Mouse (Mus musculus) activated CD4-positive, CD25-positive, alpha-beta regulatory T cell, adult 4 months (primary cell): Measurements from ENCODE around the gene Mpzl2. TPM values are rescaled to one million over a fixed set of nuclear protein-coding genes. Genes with fewer than 3 reads are reported as not detected.
A peak's percentile ranks its signal among the peaks of the same experiment; 100 is the strongest.

ENCODE experiments used
- ATAC-seq: one replicate; pipeline ENCODE4 v1.8.0; 2017
- polyA plus RNA-seq, 2 experiments: library from polyadenylated mRNA; unstranded; fragments of 100-300 nt; shearing (Covaris generic); gene quantifications; one replicate each; pipeline ENCODE4 v1.2.1; 2017

The Mpzl2 gene
- polyA plus RNA-seq: not detected

DNA sequence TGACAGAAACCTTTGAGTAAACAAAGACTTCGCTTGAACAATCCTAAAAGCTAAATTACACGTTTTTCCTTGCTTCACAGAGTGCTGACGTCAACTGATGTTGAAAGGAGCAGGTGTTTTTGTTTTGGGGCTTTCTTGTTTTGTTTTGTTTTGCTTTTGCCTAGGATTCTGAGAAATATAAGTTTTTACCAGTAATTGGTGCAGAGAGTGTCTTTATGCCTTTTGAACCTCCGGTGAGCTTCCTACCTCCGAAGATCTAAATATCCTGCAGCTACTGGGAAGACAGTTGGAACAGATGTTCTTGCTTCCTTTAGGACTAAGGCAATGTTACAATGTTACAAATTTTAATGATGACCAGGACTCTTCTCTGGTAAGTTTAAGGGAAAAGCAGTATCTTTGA lies at the start of gene Mpzl2:
Mpzl2 (plus strand) TSS at position 301 of the 400 bp plus-strand sequence.
- ATAC-seq: no peak

DNA sequence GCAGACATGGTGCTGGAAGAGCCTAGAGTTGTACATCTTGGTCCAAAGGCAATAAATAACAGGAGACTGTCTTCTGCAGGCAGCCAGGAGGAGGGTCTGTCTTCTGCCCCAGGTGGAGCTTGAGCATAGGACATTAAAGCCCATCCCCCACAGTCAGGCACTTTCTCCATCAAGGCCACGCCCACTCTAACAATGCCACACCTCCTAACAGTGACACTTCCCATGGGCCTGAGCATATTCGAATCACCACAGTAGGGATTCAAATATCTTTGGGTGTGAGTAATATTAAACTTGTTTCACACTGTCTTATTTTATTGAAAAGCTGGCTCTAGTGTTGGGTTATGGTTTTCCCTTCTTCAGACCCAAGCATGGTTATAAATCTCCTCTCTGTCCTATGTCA lies 47.8 kb upstream of the Mpzl2 start:
- ATAC-seq: no peak

DNA sequence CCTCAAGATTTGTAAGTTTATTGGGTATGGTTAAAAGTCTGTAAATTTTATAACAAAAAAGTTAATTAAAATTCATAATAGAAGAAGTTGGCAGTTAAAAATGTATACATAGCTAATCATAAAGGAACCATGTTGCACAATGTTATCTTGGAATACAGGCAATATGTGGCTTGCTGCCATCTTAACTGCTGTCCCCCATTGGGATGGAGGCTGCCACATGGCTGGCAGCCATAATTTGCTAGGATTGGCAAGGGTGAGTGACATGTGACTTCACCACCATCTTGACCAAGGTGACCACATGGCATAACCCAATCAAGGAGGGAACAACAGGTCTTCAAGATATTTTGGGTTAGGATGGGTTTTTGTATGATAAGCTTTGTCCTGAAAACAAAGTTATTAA lies 47.3 kb upstream of the Mpzl2 start:
- ATAC-seq: no peak

DNA sequence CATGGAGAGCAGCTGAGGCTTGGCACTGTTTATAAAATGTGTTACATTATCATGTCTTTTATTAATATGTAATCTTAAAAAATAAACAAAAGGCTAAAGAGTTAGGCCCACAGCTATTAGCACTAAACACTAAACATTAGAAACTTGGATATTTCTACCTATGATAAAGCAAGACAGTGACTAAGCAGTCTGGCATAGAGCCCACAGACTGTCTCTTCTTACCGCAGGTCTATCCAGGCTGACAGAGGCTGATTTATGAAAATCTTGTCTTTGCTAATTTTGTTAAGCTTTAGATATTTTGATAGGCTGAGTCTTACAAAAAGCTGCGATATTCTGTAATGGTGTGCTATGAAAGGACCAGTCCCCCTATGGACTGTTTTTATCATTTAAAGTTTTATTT lies 46.3 kb upstream of the Mpzl2 start:
- ATAC-seq: no peak

DNA sequence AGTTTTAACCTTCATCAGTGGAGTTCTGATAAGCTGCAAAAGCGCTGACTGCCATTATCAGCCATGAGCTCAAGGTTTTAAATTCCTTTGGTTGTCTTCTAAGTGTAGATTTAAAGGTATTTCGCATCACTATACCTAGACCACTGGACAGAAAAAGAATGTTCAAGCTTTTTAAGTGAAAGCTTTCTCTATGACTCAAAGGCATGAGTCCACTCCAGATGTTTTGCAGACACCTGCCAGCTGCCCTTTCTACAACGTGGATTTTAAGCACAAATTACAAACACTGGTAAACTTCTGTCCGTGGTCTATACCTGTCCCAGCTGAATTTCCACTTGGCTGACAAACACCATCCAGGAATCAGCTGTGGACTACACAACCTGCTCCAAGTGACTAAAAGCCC lies 44.6 kb upstream of the Mpzl2 start:
- ATAC-seq: no peak

DNA sequence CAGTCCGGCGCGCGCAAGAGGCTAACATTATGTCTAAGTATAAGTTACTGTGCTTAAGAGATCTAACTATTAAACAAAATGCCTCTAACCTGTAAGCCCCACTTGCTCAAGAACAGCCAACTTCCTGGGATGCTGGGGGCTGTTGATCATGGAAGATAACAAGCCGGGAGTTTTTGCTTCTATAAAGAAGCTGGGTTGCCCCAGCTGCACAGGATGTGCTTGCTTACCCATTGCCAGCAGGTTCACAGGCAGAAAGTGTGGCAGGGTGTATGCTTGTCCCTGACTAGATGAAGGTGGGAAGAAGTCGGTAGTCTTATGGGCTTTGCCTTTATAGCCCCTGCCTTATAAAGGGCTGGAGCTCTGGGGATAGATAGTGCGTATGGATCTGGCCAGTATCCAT lies 43.0 kb upstream of the Mpzl2 start:
- no peak for ATAC-seq

DNA sequence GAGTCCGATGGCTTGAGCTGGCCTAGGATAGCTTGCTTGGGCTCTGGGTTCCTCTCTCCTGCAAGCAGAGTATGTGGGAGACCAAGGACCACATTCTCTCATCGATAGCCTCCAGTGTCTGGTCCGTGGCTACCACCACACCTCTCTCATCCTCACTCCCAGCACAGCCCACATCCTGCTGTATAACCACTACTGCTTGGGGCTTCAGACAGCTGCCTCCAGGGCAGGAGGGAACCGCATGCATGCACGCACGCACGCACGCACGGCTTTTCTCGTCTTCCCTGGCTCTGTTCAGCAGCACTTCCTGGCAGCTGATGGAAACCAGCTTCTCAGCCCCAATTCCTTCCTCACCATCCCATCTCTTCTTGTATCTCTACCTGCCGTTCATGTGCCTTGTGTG lies 41.5 kb upstream of the Mpzl2 start:
- ATAC-seq: peak; percentile 70

DNA sequence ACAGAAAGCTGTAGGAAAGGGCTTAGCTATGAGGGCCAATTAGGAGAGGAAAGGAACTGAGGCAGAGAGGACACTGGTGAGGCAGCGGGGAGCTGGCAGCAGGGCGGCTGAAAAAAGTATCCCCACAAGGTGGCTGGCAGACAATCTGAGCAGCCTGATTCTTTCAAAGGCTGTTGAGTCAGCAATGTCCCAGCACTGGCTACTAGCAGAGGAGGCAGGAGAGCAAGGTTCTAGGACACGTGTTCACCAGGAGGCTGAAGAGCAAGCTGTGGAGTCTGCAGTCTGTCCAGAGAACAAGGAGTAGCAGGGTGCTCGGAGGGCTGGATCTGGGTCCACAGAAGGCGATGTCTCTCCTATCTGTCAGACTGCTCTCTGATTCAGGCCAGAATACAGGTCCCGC lies 40.4 kb upstream of the Mpzl2 start:
- no peak for ATAC-seq

DNA sequence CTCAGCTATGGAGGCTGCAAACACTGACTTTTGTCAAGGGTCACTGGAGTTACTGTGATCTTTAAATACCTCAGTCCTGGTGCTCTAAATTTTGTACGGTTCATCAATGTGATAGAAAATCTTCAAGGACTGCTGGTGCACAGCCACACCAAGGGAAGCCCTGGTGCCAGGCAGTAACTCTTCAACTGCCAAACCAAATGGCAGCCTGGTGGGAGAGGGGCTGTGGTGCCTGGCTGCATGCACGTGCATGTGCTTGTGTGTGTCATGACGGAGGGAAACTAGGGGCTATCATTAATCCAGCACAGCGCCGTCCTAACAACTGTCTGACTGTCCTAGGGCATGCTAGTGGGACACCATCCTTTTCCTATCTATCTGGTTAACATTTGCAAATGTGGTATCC lies 39.8 kb upstream of the Mpzl2 start:
- no peak for ATAC-seq

DNA sequence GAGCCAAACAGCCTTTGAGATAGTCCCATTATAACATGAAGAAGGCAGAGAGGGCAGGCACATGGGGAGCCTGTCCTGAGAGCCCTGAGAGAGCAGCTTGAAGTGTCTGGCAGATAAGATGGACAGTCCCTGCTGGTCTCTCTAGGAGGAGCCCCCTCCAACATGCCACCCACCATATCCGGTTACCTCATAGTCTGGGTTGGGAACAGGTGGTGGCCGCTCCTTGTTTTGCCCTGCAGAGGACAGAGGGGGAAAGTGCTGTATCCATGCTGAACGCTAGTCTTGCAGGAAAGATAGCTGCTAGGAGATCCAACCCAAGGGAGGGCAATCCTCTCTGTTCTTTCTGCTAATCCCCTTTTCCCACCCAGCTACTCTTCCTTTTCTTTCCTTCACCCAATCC lies 39.4 kb upstream of the Mpzl2 start:
- ATAC-seq: no peak

DNA sequence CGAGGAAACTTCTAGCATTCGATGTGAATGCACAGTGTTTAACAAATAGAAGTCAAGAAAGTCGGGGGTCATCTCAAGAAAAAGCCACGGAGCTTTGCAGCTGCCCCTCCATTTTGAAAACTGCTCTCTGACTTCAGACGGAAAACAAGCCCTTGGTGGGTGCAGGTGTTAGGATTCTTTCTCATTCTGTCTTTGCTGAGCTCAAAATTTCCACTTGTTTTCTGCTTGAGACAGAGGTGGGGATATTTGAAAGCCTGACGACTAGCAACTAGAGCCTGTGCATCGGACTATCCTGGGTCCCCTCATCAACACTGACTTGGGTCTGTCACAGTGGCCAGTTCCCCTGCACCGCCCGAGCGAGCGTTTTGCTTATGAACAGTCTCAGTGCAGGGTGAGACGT lies 32.2 kb upstream of the Mpzl2 start:
- no peak for ATAC-seq

DNA sequence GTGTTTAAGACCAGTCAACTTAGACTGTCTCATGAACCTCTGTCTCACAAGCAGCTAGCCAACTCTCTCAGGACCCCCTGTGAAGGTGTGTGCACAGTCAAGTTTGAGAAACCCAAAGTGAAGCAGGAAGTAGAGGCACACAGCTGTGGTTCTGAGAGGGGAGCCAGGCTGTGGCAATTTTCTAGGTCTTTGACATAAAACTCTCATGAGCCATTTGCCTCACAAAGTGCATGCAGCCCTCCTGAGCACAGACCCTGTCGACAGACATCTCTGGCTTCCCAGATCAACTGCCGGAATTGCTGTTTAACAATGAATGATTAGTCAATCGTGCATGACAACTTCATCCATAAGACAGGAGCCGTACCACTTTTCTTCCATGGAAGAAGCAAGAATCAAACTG lies 31.3 kb upstream of the Mpzl2 start:
- no peak for ATAC-seq

DNA sequence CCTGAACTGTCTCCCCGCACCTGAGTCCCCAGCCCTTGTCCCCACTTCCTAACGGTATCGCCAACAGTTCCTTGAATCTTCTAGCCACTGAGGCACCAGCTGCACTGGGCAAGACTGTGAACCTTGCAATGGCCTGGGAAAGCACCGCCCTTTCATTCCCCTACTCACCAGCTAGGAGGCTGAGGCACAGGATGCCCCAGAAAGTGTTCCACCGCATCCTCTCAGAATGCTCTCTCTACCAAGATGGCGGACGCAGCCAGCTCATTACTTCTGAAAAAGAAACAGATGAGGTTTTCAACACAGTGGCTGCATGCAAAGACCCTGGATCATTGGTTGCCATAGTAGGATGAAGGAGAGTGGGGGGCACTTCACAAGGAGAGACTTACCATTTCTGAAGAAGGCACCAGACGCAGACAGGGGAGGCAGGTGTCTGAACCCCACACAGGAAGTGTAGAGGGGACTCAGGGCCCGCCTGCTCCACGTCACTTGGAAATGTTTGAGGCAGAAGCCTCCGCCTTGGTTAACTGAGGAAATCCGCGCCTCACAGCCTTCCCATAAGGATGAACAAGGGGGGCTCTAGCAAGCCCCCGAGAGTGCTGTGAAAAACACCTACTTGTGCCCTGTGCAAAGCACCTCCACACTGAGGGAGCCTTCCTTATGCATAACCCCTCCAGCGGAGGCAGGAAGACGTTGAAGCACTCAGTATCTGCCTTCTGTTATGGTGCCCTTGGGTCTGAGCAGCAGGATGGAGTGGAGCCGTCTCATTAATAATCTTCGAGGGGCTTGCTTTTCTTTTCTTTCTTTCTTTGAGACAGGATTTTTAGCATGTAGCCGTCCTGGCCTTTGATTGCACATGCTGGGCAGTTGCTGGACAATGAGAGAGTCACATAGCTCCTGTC lies 30.2 kb upstream of the Mpzl2 start, which contains the start of gene Cd3e:
Cd3e (minus strand) TSS at position 448 of the 899 bp plus-strand sequence.
- ATAC-seq: peak; percentile 89

DNA sequence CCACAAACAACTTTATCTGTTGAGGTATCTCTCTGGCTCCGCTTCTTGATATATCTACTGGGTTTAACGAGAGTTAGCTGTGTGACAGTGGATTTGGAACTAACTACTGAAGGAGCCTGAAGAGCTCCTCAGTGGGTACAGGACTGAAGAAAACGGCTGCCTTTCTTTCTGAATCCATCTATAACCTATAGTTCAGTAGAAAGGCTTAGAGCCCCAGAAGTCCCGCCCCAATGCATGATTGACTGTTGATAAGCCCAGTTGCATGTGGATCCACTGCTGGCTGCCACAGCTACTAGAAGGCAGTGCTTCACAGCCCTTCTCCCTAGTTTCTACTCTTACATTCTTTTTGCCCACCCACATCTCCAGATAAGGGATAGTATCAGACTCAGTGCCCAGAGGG lies 29.1 kb upstream of the Mpzl2 start:
- ATAC-seq: peak; percentile 42

DNA sequence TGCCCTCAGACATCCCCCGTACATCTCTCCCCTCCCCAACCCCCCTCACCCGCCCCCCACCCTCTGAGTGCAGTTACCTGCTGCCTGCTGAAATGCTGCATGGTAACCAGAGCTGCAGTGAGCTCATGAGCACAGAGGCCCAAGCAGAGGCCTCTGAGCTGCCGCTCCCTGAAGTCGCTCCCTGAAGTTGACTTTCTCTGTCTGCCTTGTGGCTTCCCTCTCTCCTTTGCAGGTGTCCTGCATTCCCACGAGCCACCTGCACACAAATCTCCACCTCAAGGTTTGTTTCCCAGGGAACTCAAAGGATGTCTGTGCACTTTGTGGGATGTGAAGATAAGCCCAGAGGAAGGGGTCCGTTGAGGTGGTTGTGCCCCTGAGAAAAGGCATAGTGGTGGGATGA lies 28.3 kb upstream of the Mpzl2 start:
- no peak for ATAC-seq

DNA sequence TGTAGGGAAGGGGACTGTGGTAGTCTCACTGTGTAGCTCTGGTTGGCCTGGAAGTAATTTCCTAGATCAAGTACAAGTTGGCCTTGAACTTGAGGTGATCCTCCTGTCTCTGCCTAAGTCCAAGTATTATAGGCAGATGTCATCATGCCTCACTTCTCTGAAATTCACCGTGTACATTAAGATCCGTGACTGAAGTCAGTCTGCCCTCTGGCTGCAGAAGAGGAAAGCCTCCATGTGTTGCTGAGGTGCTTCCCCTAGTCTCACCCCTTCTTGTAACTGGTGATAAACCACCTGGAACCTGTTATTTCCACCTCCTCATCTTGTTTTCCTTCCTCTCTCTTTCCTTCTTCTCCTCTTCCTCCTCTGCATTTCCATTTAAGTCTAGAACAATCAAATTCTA lies 24.7 kb upstream of the Mpzl2 start:
- peak; percentile 29 for ATAC-seq

DNA sequence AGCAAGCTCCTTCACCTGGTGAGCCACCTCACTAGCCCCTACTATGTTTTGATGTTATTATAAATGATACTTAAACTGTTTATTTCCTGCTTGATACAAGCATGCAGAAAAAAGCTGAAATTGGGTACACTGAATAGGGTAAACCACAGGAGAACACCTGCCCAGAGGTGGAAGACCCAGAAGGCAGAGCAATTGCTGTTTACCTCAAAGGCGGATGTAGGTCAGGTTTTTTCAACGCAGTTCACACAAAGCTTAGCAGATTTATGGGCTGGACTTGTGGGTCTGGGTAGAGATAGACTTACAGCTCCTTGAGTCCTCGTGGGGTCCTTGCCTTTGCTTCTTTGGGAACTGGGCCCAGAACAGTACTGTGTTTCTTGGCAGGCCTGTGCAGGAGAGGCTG lies 23.8 kb upstream of the Mpzl2 start:
- no peak for ATAC-seq

DNA sequence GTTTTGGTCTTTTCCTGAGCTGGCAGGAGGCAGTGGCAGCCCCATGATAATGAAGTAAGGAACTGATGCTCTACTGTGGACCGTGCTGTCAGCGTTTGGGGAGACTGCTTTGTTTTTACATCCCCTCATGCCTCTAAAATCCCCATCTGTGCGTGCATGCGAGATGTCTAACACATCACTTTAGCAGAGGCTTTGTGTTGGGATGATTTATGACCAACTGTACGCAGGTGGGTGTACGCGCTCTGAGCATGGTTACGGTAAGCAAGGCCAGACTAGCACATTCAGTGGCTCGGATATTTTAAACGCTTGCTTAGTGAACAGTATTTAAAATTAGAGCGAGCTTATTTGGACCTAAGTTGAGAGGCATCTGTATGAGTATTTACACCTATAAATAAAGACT lies 21.6 kb upstream of the Mpzl2 start:
- no peak for ATAC-seq

DNA sequence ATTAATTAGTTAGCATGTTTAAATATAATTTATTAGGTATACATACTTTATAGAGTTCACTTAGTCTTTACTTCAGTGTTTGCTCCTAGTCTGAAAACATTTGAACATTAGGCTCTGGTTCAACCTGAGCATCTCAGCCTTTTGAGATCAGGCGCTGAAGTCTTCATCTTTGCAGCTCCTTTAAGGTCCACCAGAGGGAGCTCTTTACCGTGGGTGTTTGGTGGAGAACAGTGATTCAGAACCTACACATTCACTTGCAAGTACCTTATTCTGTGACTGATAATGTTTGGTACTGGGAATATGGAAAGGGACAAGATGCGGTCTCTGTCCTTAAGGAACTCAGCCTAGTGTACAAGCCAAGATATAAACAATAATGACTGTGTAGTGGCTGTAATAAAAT lies 16.8 kb upstream of the Mpzl2 start:
- no peak for ATAC-seq

DNA sequence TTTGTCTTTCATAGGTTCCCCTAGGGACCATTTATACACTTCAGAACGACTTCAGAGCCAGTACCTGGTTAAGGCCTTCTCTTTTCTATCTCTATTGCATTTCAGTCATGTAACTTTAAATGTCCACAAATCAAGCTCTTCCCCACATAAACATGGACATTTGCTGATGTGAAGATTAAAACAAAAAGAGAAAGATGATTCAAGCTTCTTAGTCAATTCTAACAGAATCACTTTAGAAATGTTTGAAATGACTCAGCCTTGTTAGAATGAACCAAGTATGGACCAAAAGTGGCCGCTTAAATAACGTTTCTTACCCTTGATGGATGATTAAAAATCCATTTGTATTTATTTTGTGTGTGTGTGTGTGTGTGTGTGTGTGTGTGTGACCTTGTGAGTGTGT lies 16.0 kb upstream of the Mpzl2 start:
- no peak for ATAC-seq

DNA sequence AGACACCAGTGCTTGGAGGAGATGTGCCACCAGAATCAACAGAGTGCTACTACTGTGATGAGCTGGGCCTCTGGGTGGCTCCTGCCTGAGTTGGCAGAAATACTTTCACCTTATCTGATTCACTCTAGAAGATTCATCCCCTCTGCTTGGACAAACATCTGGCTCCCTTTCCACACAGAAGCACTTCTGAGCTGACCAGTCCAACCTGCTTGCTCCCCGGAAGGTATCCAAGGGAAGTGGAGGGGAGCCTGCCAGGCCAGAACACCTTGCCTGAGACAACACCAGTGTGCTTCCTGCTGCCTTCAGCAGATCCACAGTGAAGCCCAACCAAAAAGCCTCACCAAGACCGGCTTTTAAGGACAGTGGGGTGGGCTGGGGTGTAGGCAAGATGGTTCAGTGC lies 15.4 kb upstream of the Mpzl2 start:
- ATAC-seq: no peak

DNA sequence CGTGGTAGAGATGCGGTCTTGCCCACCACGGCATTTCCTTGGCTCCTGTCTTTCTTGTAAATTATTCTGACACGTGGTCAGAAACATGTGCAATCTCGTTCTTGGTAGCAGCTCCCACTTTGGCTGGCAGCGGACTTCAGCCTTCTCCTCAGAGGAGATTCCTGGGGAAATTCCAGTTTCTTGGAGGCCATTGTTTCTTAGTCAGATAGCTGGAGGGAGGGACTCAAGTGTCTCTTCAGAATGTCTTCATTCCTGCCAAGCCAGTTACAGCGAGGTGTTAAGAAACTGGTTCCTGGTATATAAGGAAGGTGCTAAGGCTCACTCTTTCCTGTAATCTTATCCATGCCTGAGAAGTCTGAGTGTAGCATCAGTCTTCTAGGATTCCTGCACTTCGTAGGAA lies 12.2 kb upstream of the Mpzl2 start:
- no peak for ATAC-seq

DNA sequence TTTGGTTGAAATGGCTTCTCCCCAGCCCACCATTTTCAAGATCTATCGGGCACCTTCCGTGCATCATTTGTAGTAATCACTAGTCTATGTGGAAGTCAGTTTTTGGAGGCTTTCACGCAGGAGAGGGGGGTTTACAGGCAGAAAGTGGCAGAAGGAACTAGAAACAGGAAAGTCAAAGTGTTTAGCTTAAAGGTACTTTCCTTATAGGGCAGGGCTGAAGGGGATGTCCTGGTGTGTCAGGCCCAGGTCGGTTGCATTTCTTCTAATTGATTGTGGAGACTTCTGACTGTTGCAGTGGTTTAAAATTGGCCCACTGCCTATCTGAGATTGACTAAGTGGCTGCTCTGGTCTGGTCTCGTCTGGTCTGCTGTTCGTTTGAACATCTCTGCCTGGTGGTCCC lies 9.3 kb upstream of the Mpzl2 start:
- ATAC-seq: no peak

DNA sequence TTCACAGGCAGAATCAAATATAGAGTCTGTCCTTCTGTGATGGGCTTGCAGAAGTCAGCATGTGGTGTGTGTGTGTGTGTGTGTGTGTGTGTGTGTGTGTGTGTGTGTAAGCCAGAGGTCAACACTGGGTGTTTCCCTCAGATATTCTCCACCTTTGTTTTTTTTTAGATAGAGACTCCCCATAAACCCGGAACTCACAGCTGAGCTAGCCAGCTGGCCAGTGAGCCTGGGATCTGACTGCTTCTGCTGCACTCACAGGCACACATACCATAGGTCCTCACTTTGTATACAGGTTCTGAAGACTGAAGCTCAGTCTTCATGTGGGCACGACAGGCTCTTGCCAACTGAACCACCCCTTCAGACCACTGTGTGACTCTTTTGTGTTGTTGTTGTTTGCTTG lies 7.3 kb upstream of the Mpzl2 start:
- ATAC-seq: no peak

DNA sequence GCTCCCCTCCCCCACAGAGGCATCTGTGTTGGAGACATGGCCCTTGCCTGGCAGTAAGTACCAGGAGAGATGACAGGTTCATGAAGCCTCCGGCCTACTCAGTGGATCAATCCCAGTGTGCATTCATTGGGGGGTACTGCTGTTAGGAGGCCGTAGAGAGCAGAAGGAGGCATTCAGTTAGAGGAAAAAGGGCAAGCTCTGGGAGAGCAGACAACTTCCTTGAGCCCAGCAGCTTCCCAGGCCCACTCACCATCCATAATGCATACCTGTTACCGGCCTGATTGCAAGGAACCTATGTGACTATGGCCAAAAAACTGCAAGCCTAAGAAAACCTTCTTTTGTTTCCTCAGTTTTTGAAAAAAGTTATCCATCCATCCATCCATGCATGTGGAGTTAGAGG lies 5.1 kb upstream of the Mpzl2 start:
- ATAC-seq: no peak
